Mouse (Mus musculus) c-Kit-negative CD71-positive TER-119-positive erythroid progenitor cells, embryonic 14.5 days (primary cell): ENCODE measurements around the gene Paqr6.

Experiments used
- DNase-seq: peaks from one replicate; pipeline ENCODE4 v3.0.0-alpha.2; 2013; ENCODE audit warnings: low read depth, low spot score

Gene Paqr6

DNA sequence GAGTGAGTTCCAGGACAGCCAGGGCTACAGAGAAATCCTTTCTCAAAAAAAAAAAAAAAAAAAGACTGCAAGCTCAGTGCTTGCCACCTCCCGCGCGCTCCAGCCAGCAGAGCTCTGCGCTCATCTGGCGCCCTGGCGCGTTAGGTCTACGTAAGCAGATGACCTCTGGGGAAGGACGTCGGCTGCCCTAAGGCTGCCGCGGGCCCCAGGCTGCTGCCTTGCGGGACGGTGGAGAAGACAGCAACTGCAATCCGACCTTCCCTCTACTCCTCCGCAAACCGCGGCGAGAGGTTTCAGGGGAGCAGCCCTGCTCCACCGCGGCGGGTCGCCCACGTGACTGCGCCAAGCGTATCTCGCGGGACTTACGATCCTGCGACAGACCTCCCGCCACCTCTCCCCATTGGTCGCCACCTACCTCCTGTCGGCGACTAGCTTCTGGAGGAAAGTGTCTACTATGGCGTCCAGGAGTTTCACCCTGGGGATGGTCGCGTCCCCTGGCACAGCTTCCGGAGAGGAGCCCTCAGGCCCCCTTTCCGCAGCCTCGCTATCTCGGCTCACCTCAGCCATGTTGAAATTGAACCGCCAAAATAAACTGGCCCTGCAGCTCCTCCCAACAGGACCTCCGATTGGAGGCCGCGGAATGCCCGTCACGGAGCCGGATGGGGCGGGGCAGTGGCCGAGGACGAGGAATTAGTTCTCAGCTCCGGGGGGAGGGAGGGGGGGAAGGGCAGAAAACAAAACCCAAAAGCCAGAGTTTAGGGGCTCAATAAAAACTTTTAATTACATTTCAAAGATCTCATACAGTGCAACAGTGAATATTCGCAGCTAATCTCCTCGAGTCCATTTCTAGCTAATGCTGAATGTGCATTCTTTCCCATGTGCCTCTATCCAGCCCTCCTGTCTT lies 45.6 kb downstream of the Paqr6 start, which contains the start of gene Pmf1:
TSS of gene Pmf1 (minus strand) at position 591 of the 904 bp plus-strand sequence.
- DNase-seq: peak; percentile 83

DNA sequence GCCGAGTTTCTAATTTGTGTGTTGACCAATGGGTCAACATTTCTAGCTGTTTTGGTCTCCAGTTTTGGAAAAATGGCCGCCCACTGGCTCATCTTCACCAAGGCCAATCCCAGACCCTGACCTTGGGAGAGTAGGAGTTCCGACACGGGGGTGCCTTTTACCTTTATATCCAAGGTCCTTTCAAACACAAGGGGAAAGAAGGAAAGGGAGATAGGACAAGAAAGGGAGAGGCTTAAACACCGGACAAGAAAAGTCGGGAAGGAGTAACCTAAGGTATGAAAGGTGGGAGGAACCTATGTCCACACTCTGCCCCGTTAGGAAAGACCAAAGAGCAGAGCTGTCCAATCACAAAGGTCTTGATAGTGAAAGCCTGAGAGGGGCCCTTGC lies 46.3 kb downstream of the Paqr6 start:
- peak; percentile 31 for DNase-seq

DNA sequence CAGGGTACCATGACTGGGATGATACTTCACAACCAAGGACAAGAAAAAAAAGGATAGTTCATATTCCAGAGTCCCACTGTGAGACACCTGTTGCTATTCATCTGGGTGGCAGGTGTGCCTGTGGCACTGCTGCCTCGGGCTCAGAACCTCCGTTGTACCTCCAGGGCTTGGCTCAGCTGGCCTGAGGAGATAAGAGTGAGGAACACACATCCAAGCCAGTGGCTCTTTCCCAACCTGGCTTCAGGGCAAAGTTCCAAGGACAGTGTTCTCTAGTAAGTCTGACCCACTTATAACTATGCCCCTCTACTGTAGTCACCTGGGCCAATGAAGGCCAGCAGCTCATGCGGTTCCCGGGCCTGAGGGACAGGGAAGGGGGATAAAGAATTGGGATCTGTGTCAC lies 47.3 kb downstream of the Paqr6 start:
- peak; percentile 68 for DNase-seq

- no peak for DNase-seq
These were observed 48.3 kb downstream of the Paqr6 start for GRCm38 (mm10) chr3:88412636-88413035.

GRCm38 (mm10) chr3:88415668-88416067 lies 51.3 kb downstream of the Paqr6 start:
- no peak for DNase-seq

DNA sequence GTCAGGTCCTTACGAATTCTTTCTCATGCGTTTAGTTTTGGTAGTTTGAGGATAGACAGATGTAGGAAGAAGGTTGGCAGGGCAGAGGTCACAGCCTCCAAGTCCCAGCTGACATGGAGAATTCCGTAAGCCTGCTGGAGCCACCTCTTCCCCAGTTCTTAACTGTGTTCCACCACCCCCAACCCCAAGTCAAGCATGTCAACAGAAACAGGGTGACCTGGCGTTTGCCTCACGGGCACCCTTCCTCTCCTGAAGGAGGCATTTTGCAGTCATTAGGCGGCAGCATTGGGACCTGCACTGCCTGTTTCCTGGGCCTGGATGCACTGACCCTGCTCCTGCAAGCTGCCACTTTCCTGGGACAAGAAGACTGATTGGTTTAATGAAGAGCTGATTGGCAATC lies 53.6 kb downstream of the Paqr6 start:
- no peak for DNase-seq
